Mouse (Mus musculus): ENCODE measurements at regions not wholly inside any gene's neighbourhood (a gene's known extent, or its start where the extent isn't known, plus 50 kb on each side); places are given as distances from the start of the nearest gene placed in this dataset.

GRCm38 (mm10) chr4:56263822-56264221, 476.0 kb upstream of the Gm26657 start:
- TF ChIP-seq CTCF (IDR thresholded peaks at IDR 0.05; ENCODE audit: extremely low read depth, insufficient read depth, low read length) (no peak), POLR2A (IDR thresholded peaks at IDR 0.05; ENCODE audit: extremely low read depth, insufficient read depth, low read length) (no peak)
